Mouse (Mus musculus) CH12.LX (cell line): ENCODE results near the gene Nbas. TPM values are rescaled to one million over a fixed set of nuclear protein-coding genes. Genes with fewer than 3 reads are reported as not detected.

Experiments used
- DNase-seq: peaks from one replicate; pipeline ENCODE4 v3.0.0-alpha.2; 2013; ENCODE audit errors: extremely low read depth
- H3K27ac ChIP-seq: 2 replicates; pipeline ENCODE4 v1.5.1; 2012; ENCODE audit warnings: low read depth, mild to moderate bottlenecking, control low read depth, moderate library complexity; ENCODE audit not compliant: insufficient read depth
- H3K27me3 ChIP-seq: replicated peaks from 2 replicates; pipeline ENCODE3; 2012; ENCODE audit warnings: inconsistent platforms
- H3K36me3 ChIP-seq, 2 experiments: replicated peaks in 1 of 2; 2 replicates each; pipeline versions ENCODE3 to v1.6.1; 2012; ENCODE audit warnings: inconsistent platforms in 1 of 2, low read length in 1 of 2, mild to moderate bottlenecking in 1 of 2, mixed read lengths in 1 of 2, moderate library complexity in 1 of 2; ENCODE audit not compliant: control insufficient read depth in 1 of 2, insufficient read depth in 1 of 2
- H3K4me1 ChIP-seq, 2 experiments: 2 replicates each; pipeline ENCODE4 v1.6.1; 2012; ENCODE audit warnings: inconsistent platforms in 1 of 2, moderate library complexity in 1 of 2; ENCODE audit not compliant: insufficient read depth in 2 of 2, control insufficient read depth in 1 of 2
- H3K4me2 ChIP-seq: 2 replicates; pipeline ENCODE4 v1.6.1; 2012; ENCODE audit warnings: low read depth, mild to moderate bottlenecking, control low read depth; ENCODE audit not compliant: poor library complexity, insufficient read depth, severe bottlenecking
- H3K4me3 ChIP-seq, 3 experiments: fragments of 150-350 bp in 1 of 3; sonication (generic) in 1 of 3; replicated peaks in 1 of 3; 2 replicates each; pipeline versions ENCODE3 to v1.5.1; 2011 to 2012; ENCODE audit warnings: low read depth in 2 of 3, low read length in 2 of 3, mild to moderate bottlenecking in 2 of 3, moderate library complexity in 2 of 3, control low read depth in 1 of 3, improper control_type of control experiment in 1 of 3, inconsistent platforms in 1 of 3, mixed read lengths in 1 of 3; ENCODE audit not compliant: poor library complexity in 1 of 3
- H3K79me2 ChIP-seq: replicated peaks from 2 replicates; pipeline ENCODE4 v1.6.1; 2012; ENCODE audit warnings: mild to moderate bottlenecking, moderate library complexity; ENCODE audit not compliant: control insufficient read depth, poor library complexity, insufficient read depth, severe bottlenecking; ENCODE audit errors: extremely low read depth
- H3K9ac ChIP-seq: 2 replicates; pipeline ENCODE4 v1.6.1; 2012; ENCODE audit warnings: low read depth, mild to moderate bottlenecking, control low read depth, moderate library complexity; ENCODE audit not compliant: insufficient read depth
- H3K9me3 ChIP-seq: replicated peaks from 2 replicates; pipeline ENCODE3; 2012; ENCODE audit warnings: low read length, inconsistent platforms, mixed read lengths
- CHD1 ChIP-seq: IDR thresholded peaks from 2 replicates; pipeline ENCODE4 v1.6.1; 2012; ENCODE audit warnings: low read depth, low read length, improper control_type of control experiment, inconsistent platforms
- CTCF ChIP-seq, 2 experiments: IDR thresholded peaks in 1 of 2; conservative IDR thresholded peaks in 1 of 2; 2 replicates each; pipeline ENCODE4 v1.5.1; 2011 to 2012; ENCODE audit warnings: low read depth in 2 of 2, low read length in 2 of 2, improper control_type of control experiment in 1 of 2, inconsistent platforms in 1 of 2, mild to moderate bottlenecking in 1 of 2, moderate library complexity in 1 of 2
- E2F4 ChIP-seq: IDR thresholded peaks from 2 replicates; pipeline ENCODE4 v1.6.1; 2011; ENCODE audit warnings: low read depth, low read length, improper control_type of control experiment; ENCODE audit not compliant: insufficient replicate concordance
- ELF1 ChIP-seq: IDR thresholded peaks from 2 replicates; pipeline ENCODE4 v1.6.1; 2014; ENCODE audit warnings: low read depth, mild to moderate bottlenecking, inconsistent platforms, low read length, improper control_type of control experiment
- GABPA ChIP-seq: IDR thresholded peaks from 2 replicates; pipeline ENCODE4 v1.6.1; 2012; ENCODE audit warnings: low read depth, low read length, improper control_type of control experiment, inconsistent platforms; ENCODE audit not compliant: insufficient replicate concordance
- IRF4 ChIP-seq: IDR thresholded peaks from 2 replicates; pipeline ENCODE4 v1.6.1; 2014; ENCODE audit warnings: low read depth, mild to moderate bottlenecking, inconsistent platforms, low read length, improper control_type of control experiment
- KAT2A ChIP-seq: IDR thresholded peaks from 2 replicates; pipeline ENCODE4 v1.6.1; 2012; ENCODE audit warnings: low read length, improper control_type of control experiment, inconsistent platforms; ENCODE audit not compliant: insufficient replicate concordance
- MEF2A ChIP-seq: IDR thresholded peaks from 2 replicates; pipeline ENCODE4 v1.6.1; 2014; ENCODE audit warnings: low read depth, mild to moderate bottlenecking, inconsistent platforms, low read length, improper control_type of control experiment, borderline replicate concordance
- MXI1 ChIP-seq: IDR thresholded peaks from 2 replicates; pipeline ENCODE4 v1.6.1; 2011; ENCODE audit warnings: mild to moderate bottlenecking, low read depth, low read length, improper control_type of control experiment
- MYC ChIP-seq: IDR thresholded peaks from 2 replicates; pipeline ENCODE4 v1.6.1; 2011; ENCODE audit warnings: low read depth, mild to moderate bottlenecking, improper control_type of control experiment, low read length
- PAX5 ChIP-seq: IDR thresholded peaks from 2 replicates; pipeline ENCODE4 v1.6.1; 2012; ENCODE audit warnings: low read length, inconsistent platforms, mixed read lengths
- POLR2A ChIP-seq: IDR thresholded peaks from 2 replicates; pipeline ENCODE4 v1.6.1; 2011; ENCODE audit warnings: low read depth, mild to moderate bottlenecking, improper control_type of control experiment, low read length
- RAD21 ChIP-seq: IDR thresholded peaks from 2 replicates; pipeline ENCODE4 v1.6.1; 2011; ENCODE audit warnings: low read depth, mild to moderate bottlenecking, low read length, improper control_type of control experiment, moderate library complexity
- SIN3A ChIP-seq: IDR thresholded peaks from 2 replicates; pipeline ENCODE4 v1.6.1; 2012; ENCODE audit warnings: low read length, improper control_type of control experiment, inconsistent platforms
- TCF12 ChIP-seq: IDR thresholded peaks from 2 replicates; pipeline ENCODE4 v1.6.1; 2014; ENCODE audit warnings: low read depth, mild to moderate bottlenecking, inconsistent platforms, low read length, improper control_type of control experiment
- USF2 ChIP-seq: conservative IDR thresholded peaks from 2 replicates; pipeline ENCODE4 v1.6.1; 2011; ENCODE audit warnings: low read depth, low read length, improper control_type of control experiment
- ZC3H11A ChIP-seq: IDR thresholded peaks from 2 replicates; pipeline ENCODE4 v1.6.1; 2012; ENCODE audit warnings: low read depth, mild to moderate bottlenecking, inconsistent platforms, low read length, improper control_type of control experiment
- ZKSCAN1 ChIP-seq: IDR thresholded peaks from 2 replicates; pipeline ENCODE4 v1.6.1; 2012; ENCODE audit warnings: low read depth, inconsistent platforms, low read length, improper control_type of control experiment, borderline replicate concordance
- dilution Hi-C: fragments of 300-500 bp; cut with MboI; formaldehyde crosslinking; loops from 2 replicates; pipeline ENCODE4 v1.14.3; 2020; ENCODE audit warnings: low sequenced_read_pairs; ENCODE audit not compliant: extremely low pct_unique_long_range_greater_than_20kb, extremely low pct_ligation_motif_present
- in situ Hi-C: fragments of 300-500 bp; cut with MboI; formaldehyde crosslinking; loops from 3 replicates; pipeline ENCODE4 v1.14.3; 2019; ENCODE audit warnings: low sequenced_read_pairs, low pct_ligation_motif_present, low pct_unique_long_range_greater_than_20kb, mixed read lengths
- polyA plus RNA-seq: library from polyadenylated mRNA; unstranded; fragments of >175 nt; gene quantifications from 2 replicates; pipeline ENCODE4 v1.2.1, GENCODE M21; 2012; ENCODE audit warnings: low read depth; ENCODE audit not compliant: insufficient read length
- total RNA-seq, 2 experiments: library from RNA; depleted of rRNA; stranded (reverse); fragments of 300-350 nt in 1 of 2; fragments of >200 nt in 1 of 2; gene quantifications; 2 replicates each; pipeline ENCODE4 v1.2.3; 2012 to 2014

The Nbas gene
- total and polyA plus RNA-seq, 3 experiments, result 16.9 to 51.6 (median 22.1) TPM

DNA sequence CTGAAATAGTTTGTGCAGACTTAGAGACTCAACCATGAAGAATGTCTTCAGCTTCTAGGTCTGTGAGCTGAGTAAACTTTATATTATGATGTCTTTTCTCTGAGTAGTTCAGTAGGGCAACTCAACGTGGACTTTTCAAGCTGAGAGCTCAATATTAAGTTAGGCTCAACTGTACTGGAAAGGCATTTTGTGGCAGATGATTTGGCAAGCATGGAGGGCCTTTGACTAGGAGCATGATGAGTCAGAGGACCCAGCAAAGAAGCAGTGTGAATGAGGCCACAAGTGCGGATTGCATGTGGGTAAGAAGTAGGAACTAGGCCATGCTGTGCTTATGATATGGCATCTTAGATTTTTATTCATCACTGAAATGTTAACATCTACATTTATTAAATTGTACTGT lies 205.9 kb downstream of the Nbas start:
- dilution Hi-C loops, result no loop called here

DNA sequence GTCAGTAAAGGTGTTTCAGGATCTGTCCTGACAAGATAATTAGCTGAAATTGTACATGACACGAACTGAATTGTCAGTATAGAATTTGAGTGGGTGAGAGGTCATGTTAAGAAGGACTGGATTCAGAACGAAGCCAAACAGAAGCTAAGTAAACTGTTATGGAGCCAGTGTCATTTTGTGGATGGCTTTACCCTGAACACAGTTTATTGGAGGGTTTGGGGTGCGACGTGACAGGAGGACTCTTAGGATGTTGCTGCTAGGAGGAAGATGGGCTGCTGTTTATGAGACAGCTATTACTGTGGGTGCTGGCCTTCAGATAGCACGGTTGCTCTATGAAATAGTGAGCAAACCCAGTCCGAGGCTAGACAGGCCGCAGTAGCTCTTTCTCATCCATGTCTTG lies 210.2 kb downstream of the Nbas start:
- no peak for DNase-seq
- no peak overlapping the region for H3K4me2 ChIP-seq
- no peak overlapping the region for H3K27ac ChIP-seq
- no peaks in the 10 kb centered on the region for H3K9me3 ChIP-seq
- H3K79me2 ChIP-seq, result no peaks in the 10 kb centered on the region
- no peak overlapping the region for H3K9ac ChIP-seq
- H3K36me3 ChIP-seq, result peaks cover 46 to 70% of the 10 kb centered on the region in 2 experiments
- no peak overlapping the region for H3K4me3 ChIP-seq
- in situ Hi-C loops (no loop called here), dilution Hi-C loops (no loop called here)
- no peak for TF ChIP-seq POLR2A
- TF ChIP-seq TCF12, result no peak
- TF ChIP-seq PAX5, result no peak
- TF ChIP-seq MEF2A, result no peak
- no peak for TF ChIP-seq GABPA
- no peak for TF ChIP-seq IRF4
- no peak for TF ChIP-seq CTCF (conservative IDR thresholded peaks at IDR 0.05 in 1 of 2, IDR thresholded peaks at IDR 0.05 in 1 of 2; ENCODE audit: low read depth in 2 of 2, low read length in 2 of 2)
- TF ChIP-seq SIN3A, result no peak
- TF ChIP-seq USF2, result no peak
- peaks cover 0 to 12% of the 10 kb centered on the region in 2 experiments; a peak in 2 of 4 replicates for H3K4me1 ChIP-seq
- no peaks in the 10 kb centered on the region for H3K27me3 ChIP-seq

More for the DNA sequence above, 205.9 kb downstream of the Nbas start:
- H3K27ac ChIP-seq, result no peak overlapping the region
- TF ChIP-seq CHD1 (no peak), USF2 (no peak), MYC (no peak), KAT2A (no peak), ZC3H11A (no peak), MXI1 (no peak), ELF1 (no peak), RAD21 (no peak), POLR2A (no peak), E2F4 (no peak), ZKSCAN1 (no peak), PAX5 (no peak)
- no peak overlapping the region for H3K9ac ChIP-seq
- no peaks in the 10 kb centered on the region for H3K9me3 ChIP-seq
- H3K4me1 ChIP-seq, result peaks cover 0 to 12% of the 10 kb centered on the region in 2 experiments; a peak in 2 of 4 replicates
- H3K4me2 ChIP-seq, result no peak overlapping the region
- H3K36me3 ChIP-seq, result peaks cover 41 to 71% of the 10 kb centered on the region in 2 experiments
- no peaks in the 10 kb centered on the region for H3K27me3 ChIP-seq
- H3K4me3 ChIP-seq, result no peak overlapping the region
- in situ Hi-C loops, result no loop called here
- H3K79me2 ChIP-seq, result no peaks in the 10 kb centered on the region
- no peak for DNase-seq
